Mouse (Mus musculus) heart, adult 2 months (tissue): ENCODE measurements around the gene Gart. TPM values are rescaled to one million over a fixed set of nuclear protein-coding genes. Genes with fewer than 3 reads are reported as not detected.

Experiments
- DNase-seq, 2 experiments: peaks; one replicate each; pipeline ENCODE4 v3.0.0; 2021
- H3K27ac ChIP-seq: fragments of 200-600 bp; 2 replicates; pipeline ENCODE4 v1.8.1; 2022
- H3K27me3 ChIP-seq: fragments of 200-500 bp; 2 replicates; pipeline ENCODE4 v1.6.1; 2012; ENCODE audit warnings: mild to moderate bottlenecking, low read length, inconsistent platforms, mixed read lengths; ENCODE audit not compliant: control insufficient read depth, insufficient read depth
- H3K36me3 ChIP-seq: fragments of 200-500 bp; 2 replicates; pipeline ENCODE4 v1.6.1; 2012; ENCODE audit warnings: low read length, inconsistent platforms; ENCODE audit not compliant: control insufficient read depth, insufficient read depth
- H3K4me1 ChIP-seq: fragments of 200-500 bp; 2 replicates; pipeline ENCODE4 v1.6.1; 2011; ENCODE audit warnings: low read length; ENCODE audit not compliant: control insufficient read depth, insufficient read depth
- H3K4me3 ChIP-seq: fragments of 200-600 bp; 2 replicates; pipeline ENCODE4 v1.8.1; 2022
- H3K79me2 ChIP-seq: fragments of 200-500 bp; replicated peaks from 2 replicates; pipeline ENCODE4 v1.6.1; 2012; ENCODE audit warnings: mild to moderate bottlenecking, inconsistent platforms, low read length, moderate library complexity, mixed read lengths; ENCODE audit not compliant: control insufficient read depth, insufficient read depth
- H3K9ac ChIP-seq: fragments of 200-500 bp; 2 replicates; pipeline ENCODE4 v1.6.1; 2012; ENCODE audit warnings: low read depth, mild to moderate bottlenecking, control low read depth, inconsistent platforms, low read length, mixed read lengths
- CTCF ChIP-seq: fragments of 200-600 bp; IDR thresholded peaks from 2 replicates; pipeline ENCODE4 v1.8.1; 2022; ENCODE audit warnings: antibody characterized with exemption, mild to moderate bottlenecking, moderate library complexity
- EP300 ChIP-seq: fragments of 200-500 bp; IDR thresholded peaks from 2 replicates; pipeline ENCODE4 v1.6.1; 2011; ENCODE audit warnings: low read depth, low read length, control low read depth; ENCODE audit not compliant: insufficient read depth
- POLR2A ChIP-seq: fragments of 200-500 bp; IDR thresholded peaks from 2 replicates; pipeline ENCODE4 v1.6.1; 2011; ENCODE audit warnings: mild to moderate bottlenecking, low read depth, low read length, control low read depth; ENCODE audit not compliant: insufficient read depth
- WGBS: fragments of 180-500 bp; shearing (Covaris S2); methylation state at CpG from one replicate; pipeline ENCODE4 v1.1.7; 2018; 5-methylcytosine and 5-hydroxymethylcytosine counted together
- intact Hi-C: fragments of 180-260 bp; cut with DNase I; formaldehyde crosslinking; loops from one replicate; pipeline ENCODE4 v1.15.1; 2025
- polyA plus RNA-seq: library from polyadenylated mRNA; depleted of rRNA; stranded (reverse); fragments of >200 nt; gene quantifications from 2 replicates; pipeline ENCODE4 v1.2.3, GENCODE M21; 2012
- total RNA-seq, 2 experiments: library from RNA; stranded (reverse); gene quantifications; 2 replicates each; pipeline ENCODE4 v1.2.3; 2021

The Gart gene
- total and polyA plus RNA-seq, 3 experiments = 25.0 to 66.2 (median 62.7) TPM

GRCm38 (mm10) chr16:91627831-91628230, 18.9 kb downstream of the Gart start:
- Histone ChIP-seq H3K36me3 (no peaks in the 10 kb centered on the region), H3K27ac (no peak overlapping the region), H3K27me3 (no peaks in the 10 kb centered on the region), H3K4me1 (no peaks in the 10 kb centered on the region), H3K9ac (no peak overlapping the region), H3K4me3 (no peak overlapping the region), H3K79me2 (no peaks in the 10 kb centered on the region)
- TF ChIP-seq EP300 (no peak), POLR2A (no peak), CTCF (no peak)
- intact Hi-C loops = no loop called here
- DNase-seq = no peak
- WGBS = 71% methylated on average over 7 of the region's 7 CpGs

GRCm38 (mm10) chr16:91623074-91623473, 23.7 kb downstream of the Gart start:
- intact Hi-C loops = no loop called here
- H3K9ac ChIP-seq = no peak overlapping the region
- H3K36me3 ChIP-seq = no peaks in the 10 kb centered on the region
- 92% methylated on average over 9 of the region's 9 CpGs for WGBS
- DNase-seq = no peak
- no peak overlapping the region for H3K4me3 ChIP-seq
- TF ChIP-seq POLR2A (no peak), EP300 (no peak), CTCF (no peak)
- H3K79me2 ChIP-seq = no peaks in the 10 kb centered on the region
- no peak overlapping the region for H3K27ac ChIP-seq
- no peaks in the 10 kb centered on the region for H3K4me1 ChIP-seq
- no peaks in the 10 kb centered on the region for H3K27me3 ChIP-seq

- no peak overlapping the region for H3K9ac ChIP-seq
These were observed 25.8 kb downstream of the Gart start for GRCm38 (mm10) chr16:91620991-91621390.

GRCm38 (mm10) chr16:91620185-91620584, 26.6 kb downstream of the Gart start:
- Histone ChIP-seq H3K4me3 (no peak overlapping the region), H3K36me3 (no peaks in the 10 kb centered on the region), H3K79me2 (no peaks in the 10 kb centered on the region), H3K27ac (no peak overlapping the region), H3K27me3 (no peaks in the 10 kb centered on the region), H3K4me1 (no peaks in the 10 kb centered on the region), H3K9ac (no peak overlapping the region)
- TF ChIP-seq POLR2A = no peak
- no peak for TF ChIP-seq EP300
- TF ChIP-seq CTCF = no peak
- intact Hi-C loops = no loop called here
- no peak for DNase-seq
- 89% methylated on average over 5 of the region's 5 CpGs for WGBS

More at GRCm38 (mm10) chr16:91620991-91621390, 25.8 kb downstream of the Gart start:
- Histone ChIP-seq H3K27me3 (no peaks in the 10 kb centered on the region), H3K4me1 (no peaks in the 10 kb centered on the region), H3K27ac (no peak overlapping the region), H3K36me3 (no peaks in the 10 kb centered on the region), H3K79me2 (no peaks in the 10 kb centered on the region), H3K4me3 (no peak overlapping the region)
- no peak for DNase-seq
- intact Hi-C loops = no loop called here
- TF ChIP-seq POLR2A (no peak), EP300 (no peak), CTCF (no peak)
- WGBS = 84% methylated on average over 11 of the region's 11 CpGs

- intact Hi-C loops = no loop called here
- WGBS = 11% methylated on average over 39 of the region's 39 CpGs
These were observed 27.9 kb downstream of the Gart start, which contains the start of gene Dnajc28 for GRCm38 (mm10) chr16:91618511-91619501. Gene Dnajc28, minus strand, starts transcription at chr16:91619026.

GRCm38 (mm10) chr16:91614552-91614951, 32.2 kb downstream of the Gart start:
- H3K9ac ChIP-seq = no peak overlapping the region
- WGBS = 80% methylated on average over 6 of the region's 6 CpGs
- intact Hi-C loops = no loop called here

More at GRCm38 (mm10) chr16:91618511-91619501, 27.9 kb downstream of the Gart start, which contains the start of gene Dnajc28:
- DNase-seq = peak; percentile 85 to 87
- H3K9ac ChIP-seq = peak within 1 kb of the TSS; percentile 84
- H3K79me2 ChIP-seq = no peaks in the 10 kb centered on the region
- no peak for TF ChIP-seq CTCF
- peak; percentile 84 for TF ChIP-seq POLR2A
- TF ChIP-seq EP300 = no peak
- peak within 1 kb of the TSS; percentile 79 for H3K4me3 ChIP-seq
- no peaks in the 10 kb centered on the region for H3K4me1 ChIP-seq
- peak within 1 kb of the TSS; percentile 90 for H3K27ac ChIP-seq
- no peaks in the 10 kb centered on the region for H3K36me3 ChIP-seq
- H3K27me3 ChIP-seq = no peaks in the 10 kb centered on the region

More at GRCm38 (mm10) chr16:91614552-91614951, 32.2 kb downstream of the Gart start:
- Histone ChIP-seq H3K4me1 (no peaks in the 10 kb centered on the region), H3K79me2 (no peaks in the 10 kb centered on the region), H3K27ac (no peak overlapping the region), H3K36me3 (no peaks in the 10 kb centered on the region), H3K4me3 (no peak overlapping the region), H3K27me3 (no peaks in the 10 kb centered on the region)
- TF ChIP-seq POLR2A (no peak), CTCF (no peak), EP300 (no peak)
- DNase-seq = no peak
